Mouse (Mus musculus) neural tube, embryonic 15.5 days (tissue): ENCODE measurements around the gene Papss2. TPM values are rescaled to one million over a fixed set of nuclear protein-coding genes. Genes with fewer than 3 reads are reported as not detected.

Source experiments
- ATAC-seq: fragments of 200-750 bp; cut with Nextera tagmentation; 2 replicates; pipeline ENCODE4 v1.8.0; 2017; ENCODE audit warnings: mild to moderate bottlenecking, moderate TSS enrichment, moderate library complexity; ENCODE audit not compliant: low FRiP score
- H3K27ac ChIP-seq: fragments of 300-500 bp; sonication (generic); replicated peaks from 2 replicates; pipeline ENCODE4 v1.5.1; 2015; ENCODE audit warnings: mild to moderate bottlenecking, inconsistent platforms
- H3K27me3 ChIP-seq: fragments of 300-500 bp; sonication (generic); replicated peaks from 2 replicates; pipeline ENCODE4 v1.6.1; 2015; ENCODE audit warnings: inconsistent platforms
- H3K36me3 ChIP-seq: fragments of 300-500 bp; sonication (generic); 2 replicates; pipeline ENCODE4 v1.6.1; 2015; ENCODE audit warnings: inconsistent platforms
- H3K4me1 ChIP-seq: fragments of 300-500 bp; sonication (generic); 2 replicates; pipeline ENCODE4 v1.6.1; 2015; ENCODE audit warnings: inconsistent platforms
- H3K4me2 ChIP-seq: fragments of 300-500 bp; sonication (generic); 2 replicates; pipeline ENCODE4 v1.6.1; 2015; ENCODE audit warnings: inconsistent platforms, mild to moderate bottlenecking, moderate library complexity
- H3K4me3 ChIP-seq: fragments of 300-500 bp; sonication (generic); replicated peaks from 2 replicates; pipeline ENCODE4 v1.5.1; 2015; ENCODE audit warnings: mild to moderate bottlenecking, inconsistent platforms
- H3K9ac ChIP-seq: fragments of 300-500 bp; sonication (generic); replicated peaks from 2 replicates; pipeline ENCODE4 v1.6.1; 2015; ENCODE audit warnings: mild to moderate bottlenecking, inconsistent platforms
- H3K9me3 ChIP-seq: fragments of 300-500 bp; sonication (generic); replicated peaks from 2 replicates; pipeline ENCODE4 v1.6.1; 2016; ENCODE audit warnings: inconsistent platforms
- polyA plus RNA-seq: library from polyadenylated mRNA; unstranded; fragments of >200 nt; fragmentation: Nextera tagmentation; extraction: Ambion mirVana; gene quantifications from 2 replicates; pipeline ENCODE4 v1.2.1, GENCODE M21; 2015

Papss2 gene
- polyA plus RNA-seq, 1 experiment from 2014 or later = 1.7 TPM

GRCm38 (mm10) chr19:32715681-32716080 is 120.1 kb downstream of the Papss2 start:
- no peak overlapping the region for H3K27ac ChIP-seq
- peaks cover 15% of the 10 kb centered on the region for H3K4me1 ChIP-seq
- H3K27me3 ChIP-seq = no peaks in the 10 kb centered on the region
- H3K9me3 ChIP-seq = no peaks in the 10 kb centered on the region
- H3K4me3 ChIP-seq = no peak overlapping the region
- H3K4me2 ChIP-seq = no peak overlapping the region
- H3K36me3 ChIP-seq = no peaks in the 10 kb centered on the region
- no peak for ATAC-seq
- H3K9ac ChIP-seq = no peak overlapping the region

Other genes starting within 250 kb of the Papss2 start
- 24.6 and 26.3 TPM in 2 replicates for gene Sgms1, start 206.1 kb upstream of the Papss2 start, polyA plus RNA-seq
- 49.6 and 63.2 TPM in 2 replicates for gene Rpl9-ps6, start 129.2 kb upstream of the Papss2 start, polyA plus RNA-seq
- 58.4 and 62.0 TPM in 2 replicates for gene Minpp1, start 110.0 kb upstream of the Papss2 start, polyA plus RNA-seq
- gene Atad1, start 144.0 kb downstream of the Papss2 start, polyA plus RNA-seq = 105 and 109 TPM in 2 replicates
- 12.2 and 12.9 TPM in 2 replicates for gene Pten, start 161.7 kb downstream of the Papss2 start, polyA plus RNA-seq